Mouse (Mus musculus): ENCODE data around the gene Tarsl2. TPM values are rescaled to one million over a fixed set of nuclear protein-coding genes. Genes with fewer than 3 reads are reported as not detected.

Tarsl2 gene
- polyA plus RNA-seq, 1 experiment from 2014 or later, result 14.2 TPM

- WGBS, result 75% methylated on average over 6 of the region's 6 CpGs
- Histone ChIP-seq H3K9ac (ENCODE audit: low read length) (no peak overlapping the region), H3K4me1 (replicated peaks; ENCODE audit: control insufficient read depth, insufficient read depth, low read length) (0 out of 2 replicates have a peak, but pooled peaks cover 6% of the 10 kb centered on the region), H3K27ac (ENCODE audit: low read depth, low read length) (no peak overlapping the region), H3K9me3 (ENCODE audit: control insufficient read depth, low read length) (no peaks in the 10 kb centered on the region), H3K27me3 (ENCODE audit: control insufficient read depth, insufficient read depth, low read length) (peaks cover 2% of the 10 kb centered on the region; the same call in 1 of the 2 replicates), H3K4me2 (ENCODE audit: low read depth, low read length, severe bottlenecking) (no peak overlapping the region), H3K36me3 (ENCODE audit: control insufficient read depth, insufficient read depth, low read length) (no peaks in the 10 kb centered on the region), H3K4me3 (ENCODE audit: low read depth, low read length) (no peak overlapping the region)
- DNase-seq (ENCODE audit: low spot score) (no peak), ATAC-seq (replicated peaks; ENCODE audit: low FRiP score) (no peak)
These were observed 2.1 kb upstream of the Tarsl2 start for GRCm38 (mm10) chr7:65642371-65643304.

GRCm38 (mm10) chr7:65643861-65644421, 757 bp upstream of the Tarsl2 start:
- DNase-seq (ENCODE audit: low spot score), result no peak

GRCm38 (mm10) chr7:65645996-65646395, 1.3 kb downstream of the Tarsl2 start:
- 85% methylated on average over 8 of the region's 8 CpGs for WGBS

More at GRCm38 (mm10) chr7:65643861-65644421, 757 bp upstream of the Tarsl2 start:
- Histone ChIP-seq H3K36me3 (ENCODE audit: control insufficient read depth, insufficient read depth, low read length) (no peaks in the 10 kb centered on the region; the same call in 1 of the 2 replicates), H3K9ac (ENCODE audit: low read length) (no peak overlapping the region), H3K9me3 (ENCODE audit: control insufficient read depth, low read length) (no peaks in the 10 kb centered on the region), H3K27me3 (ENCODE audit: control insufficient read depth, insufficient read depth, low read length) (peaks cover 2% of the 10 kb centered on the region; the same call in 1 of the 2 replicates), H3K4me2 (ENCODE audit: low read depth, low read length, severe bottlenecking) (peak overlapping the region; percentile 78), H3K4me3 (ENCODE audit: low read depth, low read length) (peak overlapping the region; percentile 56), H3K27ac (ENCODE audit: low read depth, low read length) (no peak overlapping the region), H3K4me1 (replicated peaks; ENCODE audit: control insufficient read depth, insufficient read depth, low read length) (0 out of 2 replicates have a peak, but pooled peaks cover 6% of the 10 kb centered on the region)
- peak; percentile 6; the same call in 1 of the 2 replicates for ATAC-seq (replicated peaks; ENCODE audit: low FRiP score)
- WGBS, result 40% methylated on average over 6 of the region's 6 CpGs

GRCm38 (mm10) chr7:65650662-65651061, 6.0 kb downstream of the Tarsl2 start:
- Histone ChIP-seq H3K9me3 (ENCODE audit: control insufficient read depth, low read length) (no peaks in the 10 kb centered on the region; the same call in 1 of the 2 replicates), H3K36me3 (ENCODE audit: control insufficient read depth, insufficient read depth, low read length) (peaks cover 2% of the 10 kb centered on the region; the same call in 1 of the 2 replicates), H3K4me2 (ENCODE audit: low read depth, low read length, severe bottlenecking) (no peak overlapping the region), H3K4me3 (ENCODE audit: low read depth, low read length) (no peak overlapping the region), H3K4me1 (replicated peaks; ENCODE audit: control insufficient read depth, insufficient read depth, low read length) (0 out of 2 replicates have a peak, but pooled peaks cover 2% of the 10 kb centered on the region), H3K27me3 (ENCODE audit: control insufficient read depth, insufficient read depth, low read length) (no peaks in the 10 kb centered on the region), H3K27ac (ENCODE audit: low read depth, low read length) (no peak overlapping the region), H3K9ac (ENCODE audit: low read length) (no peak overlapping the region)
- 89% methylated on average over 4 of the region's 4 CpGs for WGBS
- DNase-seq (ENCODE audit: low spot score) (no peak), ATAC-seq (replicated peaks; ENCODE audit: low FRiP score) (no peak)

More at GRCm38 (mm10) chr7:65645996-65646395, 1.3 kb downstream of the Tarsl2 start:
- H3K4me1 ChIP-seq (replicated peaks; ENCODE audit: control insufficient read depth, insufficient read depth, low read length), result 0 out of 2 replicates have a peak, but pooled peaks cover 6% of the 10 kb centered on the region
- peaks cover 2% of the 10 kb centered on the region; the same call in 1 of the 2 replicates for H3K36me3 ChIP-seq (ENCODE audit: control insufficient read depth, insufficient read depth, low read length)
- no peak for ATAC-seq (replicated peaks; ENCODE audit: low FRiP score)
- no peak overlapping the region for H3K9ac ChIP-seq (ENCODE audit: low read length)
- no peak for DNase-seq (ENCODE audit: low spot score)
- H3K4me2 ChIP-seq (ENCODE audit: low read depth, low read length, severe bottlenecking), result no peak overlapping the region
- H3K27ac ChIP-seq (ENCODE audit: low read depth, low read length), result no peak overlapping the region
- H3K9me3 ChIP-seq (ENCODE audit: control insufficient read depth, low read length), result no peaks in the 10 kb centered on the region; the same call in 1 of the 2 replicates
- H3K27me3 ChIP-seq (ENCODE audit: control insufficient read depth, insufficient read depth, low read length), result peaks cover 2% of the 10 kb centered on the region; the same call in 1 of the 2 replicates
- no peak overlapping the region for H3K4me3 ChIP-seq (ENCODE audit: low read depth, low read length)

GRCm38 (mm10) chr7:65657490-65658120, 12.9 kb downstream of the Tarsl2 start:
- H3K4me2 ChIP-seq (ENCODE audit: low read depth, low read length, severe bottlenecking), result no peak overlapping the region
- H3K36me3 ChIP-seq (ENCODE audit: control insufficient read depth, insufficient read depth, low read length), result no peaks in the 10 kb centered on the region
- 89% methylated on average over 2 of the region's 2 CpGs for WGBS
- DNase-seq (ENCODE audit: low spot score) (no peak), ATAC-seq (replicated peaks; ENCODE audit: low FRiP score) (no peak)
- H3K4me3 ChIP-seq (ENCODE audit: low read depth, low read length), result no peak overlapping the region
- no peak overlapping the region for H3K27ac ChIP-seq (ENCODE audit: low read depth, low read length)
- H3K9ac ChIP-seq (ENCODE audit: low read length), result no peak overlapping the region
- no peaks in the 10 kb centered on the region for H3K27me3 ChIP-seq (ENCODE audit: control insufficient read depth, insufficient read depth, low read length)
- H3K9me3 ChIP-seq (ENCODE audit: control insufficient read depth, low read length), result no peaks in the 10 kb centered on the region
- no peaks in the 10 kb centered on the region for H3K4me1 ChIP-seq (replicated peaks; ENCODE audit: control insufficient read depth, insufficient read depth, low read length)

- no peak overlapping the region for H3K9ac ChIP-seq (ENCODE audit: low read length)
- no peaks in the 10 kb centered on the region for H3K9me3 ChIP-seq (ENCODE audit: control insufficient read depth, low read length)
- no peak overlapping the region for H3K4me2 ChIP-seq (ENCODE audit: low read depth, low read length, severe bottlenecking)
- H3K4me1 ChIP-seq (replicated peaks; ENCODE audit: control insufficient read depth, insufficient read depth, low read length), result no peaks in the 10 kb centered on the region
- H3K27me3 ChIP-seq (ENCODE audit: control insufficient read depth, insufficient read depth, low read length), result no peaks in the 10 kb centered on the region
- H3K27ac ChIP-seq (ENCODE audit: low read depth, low read length), result no peak overlapping the region
- H3K4me3 ChIP-seq (ENCODE audit: low read depth, low read length), result no peak overlapping the region
- H3K36me3 ChIP-seq (ENCODE audit: control insufficient read depth, insufficient read depth, low read length), result no peaks in the 10 kb centered on the region
- ATAC-seq (replicated peaks; ENCODE audit: low FRiP score) (no peak), DNase-seq (ENCODE audit: low spot score) (no peak)
- WGBS, result 88% methylated on average over 11 of the region's 11 CpGs
These were observed 18.6 kb downstream of the Tarsl2 start for GRCm38 (mm10) chr7:65663225-65663790.

- Histone ChIP-seq H3K4me3 (ENCODE audit: low read depth, low read length) (no peak overlapping the region), H3K4me2 (ENCODE audit: low read depth, low read length, severe bottlenecking) (no peak overlapping the region), H3K4me1 (replicated peaks; ENCODE audit: control insufficient read depth, insufficient read depth, low read length) (no peaks in the 10 kb centered on the region), H3K9ac (ENCODE audit: low read length) (no peak overlapping the region), H3K27me3 (ENCODE audit: control insufficient read depth, insufficient read depth, low read length) (no peaks in the 10 kb centered on the region), H3K9me3 (ENCODE audit: control insufficient read depth, low read length) (no peaks in the 10 kb centered on the region), H3K27ac (ENCODE audit: low read depth, low read length) (no peak overlapping the region), H3K36me3 (ENCODE audit: control insufficient read depth, insufficient read depth, low read length) (no peaks in the 10 kb centered on the region)
- ATAC-seq (replicated peaks; ENCODE audit: low FRiP score), result no peak
- DNase-seq (ENCODE audit: low spot score), result no peak
- 93% methylated on average over 14 of the region's 14 CpGs for WGBS
These were observed 19.2 kb downstream of the Tarsl2 start for GRCm38 (mm10) chr7:65663886-65664285.

GRCm38 (mm10) chr7:65667491-65667890, 22.8 kb downstream of the Tarsl2 start:
- H3K9me3 ChIP-seq (ENCODE audit: control insufficient read depth, low read length), result no peaks in the 10 kb centered on the region
- no peak overlapping the region for H3K4me3 ChIP-seq (ENCODE audit: low read depth, low read length)
- ATAC-seq (replicated peaks; ENCODE audit: low FRiP score), result no peak
- no peaks in the 10 kb centered on the region for H3K36me3 ChIP-seq (ENCODE audit: control insufficient read depth, insufficient read depth, low read length)
- DNase-seq (ENCODE audit: low spot score), result no peak
- 95% methylated on average over 6 of the region's 6 CpGs for WGBS
- no peak overlapping the region for H3K9ac ChIP-seq (ENCODE audit: low read length)
- H3K4me2 ChIP-seq (ENCODE audit: low read depth, low read length, severe bottlenecking), result no peak overlapping the region
- H3K4me1 ChIP-seq (replicated peaks; ENCODE audit: control insufficient read depth, insufficient read depth, low read length), result no peaks in the 10 kb centered on the region
- no peaks in the 10 kb centered on the region for H3K27me3 ChIP-seq (ENCODE audit: control insufficient read depth, insufficient read depth, low read length)
- no peak overlapping the region for H3K27ac ChIP-seq (ENCODE audit: low read depth, low read length)

Data from forebrain, embryonic 11.5 days (tissue).